Mouse (Mus musculus): ENCODE data around the gene Exoc8. TPM values are rescaled to one million over a fixed set of nuclear protein-coding genes. Genes with fewer than 3 reads are reported as not detected.

The Exoc8 gene
- polyA plus RNA-seq, 2 experiments: 2.4 to 3.7 TPM

GRCm38 (mm10) chr8:124926351-124926771 lies 28.9 kb upstream of the Exoc8 start:
- no peaks in the 10 kb centered on the region for H3K36me3 ChIP-seq (replicated peaks; ENCODE audit: control insufficient read depth, insufficient read depth, low read depth)
- peaks cover 4 to 15% of the 10 kb centered on the region in 2 experiments for H3K4me1 ChIP-seq (replicated peaks; ENCODE audit: control insufficient read depth in 2 of 2, insufficient read depth in 2 of 2, low read length in 1 of 2)
- WGBS (ENCODE audit: insufficient replicate concordance): 61% methylated on average over 10 of the region's 10 CpGs
- H3K4me2 ChIP-seq (ENCODE audit: low read depth): no peak overlapping the region
- no peak overlapping the region for H3K27ac ChIP-seq
- DNase-seq (ENCODE audit: low read depth in 3 of 3, low spot score in 3 of 3) (no peak), ATAC-seq (ENCODE audit: insufficient read depth) (no peak)
- H3K9ac ChIP-seq (replicated peaks): no peak overlapping the region
- H3K27me3 ChIP-seq (ENCODE audit: control insufficient read depth, insufficient read depth, low read length): no peaks in the 10 kb centered on the region
- TF ChIP-seq EP300 (IDR thresholded peaks at IDR 0.05; ENCODE audit: low read depth): no peak
- TF ChIP-seq CTCF (IDR thresholded peaks at IDR 0.05; ENCODE audit: low read depth): no peak
- no peak overlapping the region for H3K4me3 ChIP-seq (ENCODE audit: insufficient read depth in 1 of 2, low read depth in 2 of 2, low read length in 2 of 2)
- no peaks in the 10 kb centered on the region for H3K9me3 ChIP-seq (ENCODE audit: control insufficient read depth, low read length)

- Histone ChIP-seq H3K36me3 (replicated peaks; ENCODE audit: control insufficient read depth, insufficient read depth, low read depth) (no peaks in the 10 kb centered on the region), H3K27me3 (ENCODE audit: control insufficient read depth, insufficient read depth, low read length) (no peaks in the 10 kb centered on the region), H3K9me3 (ENCODE audit: control insufficient read depth, low read length) (no peaks in the 10 kb centered on the region), H3K4me3 (ENCODE audit: insufficient read depth in 1 of 2, low read depth in 2 of 2, low read length in 2 of 2) (no peak overlapping the region), H3K4me2 (ENCODE audit: low read depth) (no peak overlapping the region), H3K27ac (no peak overlapping the region), H3K9ac (replicated peaks) (no peak overlapping the region), H3K4me1 (replicated peaks; ENCODE audit: control insufficient read depth in 2 of 2, insufficient read depth in 2 of 2, low read length in 1 of 2) (peaks cover 4 to 15% of the 10 kb centered on the region in 2 experiments)
- TF ChIP-seq CTCF (IDR thresholded peaks at IDR 0.05; ENCODE audit: low read depth) (no peak), EP300 (IDR thresholded peaks at IDR 0.05; ENCODE audit: low read depth) (peak; percentile 30; the same call in 1 of the 2 replicates)
- 19% methylated on average over 14 of the region's 14 CpGs for WGBS (ENCODE audit: insufficient replicate concordance)
- DNase-seq (ENCODE audit: low read depth in 3 of 3, low spot score in 3 of 3): peak in 1 of 3 experiments; percentile 7
- peak; percentile 75 for ATAC-seq (ENCODE audit: insufficient read depth)
Measured at GRCm38 (mm10) chr8:124925544-124926266, 28.2 kb upstream of the Exoc8 start.

- H3K9ac ChIP-seq (replicated peaks): no peak overlapping the region
- no peaks in the 10 kb centered on the region for H3K36me3 ChIP-seq (replicated peaks; ENCODE audit: control insufficient read depth, insufficient read depth, low read depth)
- WGBS (ENCODE audit: insufficient replicate concordance): 78% methylated on average over 15 of the region's 15 CpGs
- DNase-seq (ENCODE audit: low read depth in 3 of 3, low spot score in 3 of 3) (no peak), ATAC-seq (ENCODE audit: insufficient read depth) (no peak)
- H3K4me3 ChIP-seq (ENCODE audit: insufficient read depth in 1 of 2, low read depth in 2 of 2, low read length in 2 of 2): no peak overlapping the region
- no peak overlapping the region for H3K27ac ChIP-seq
- TF ChIP-seq CTCF (IDR thresholded peaks at IDR 0.05; ENCODE audit: low read depth) (no peak), EP300 (IDR thresholded peaks at IDR 0.05; ENCODE audit: low read depth) (no peak)
- no peaks in the 10 kb centered on the region for H3K27me3 ChIP-seq (ENCODE audit: control insufficient read depth, insufficient read depth, low read length)
- H3K9me3 ChIP-seq (ENCODE audit: control insufficient read depth, low read length): no peaks in the 10 kb centered on the region
- no peak overlapping the region for H3K4me2 ChIP-seq (ENCODE audit: low read depth)
- H3K4me1 ChIP-seq (replicated peaks; ENCODE audit: control insufficient read depth in 2 of 2, insufficient read depth in 2 of 2, low read length in 1 of 2): peaks cover 4 to 15% of the 10 kb centered on the region in 2 experiments
Measured at GRCm38 (mm10) chr8:124923971-124924652, 26.6 kb upstream of the Exoc8 start.

DNA sequence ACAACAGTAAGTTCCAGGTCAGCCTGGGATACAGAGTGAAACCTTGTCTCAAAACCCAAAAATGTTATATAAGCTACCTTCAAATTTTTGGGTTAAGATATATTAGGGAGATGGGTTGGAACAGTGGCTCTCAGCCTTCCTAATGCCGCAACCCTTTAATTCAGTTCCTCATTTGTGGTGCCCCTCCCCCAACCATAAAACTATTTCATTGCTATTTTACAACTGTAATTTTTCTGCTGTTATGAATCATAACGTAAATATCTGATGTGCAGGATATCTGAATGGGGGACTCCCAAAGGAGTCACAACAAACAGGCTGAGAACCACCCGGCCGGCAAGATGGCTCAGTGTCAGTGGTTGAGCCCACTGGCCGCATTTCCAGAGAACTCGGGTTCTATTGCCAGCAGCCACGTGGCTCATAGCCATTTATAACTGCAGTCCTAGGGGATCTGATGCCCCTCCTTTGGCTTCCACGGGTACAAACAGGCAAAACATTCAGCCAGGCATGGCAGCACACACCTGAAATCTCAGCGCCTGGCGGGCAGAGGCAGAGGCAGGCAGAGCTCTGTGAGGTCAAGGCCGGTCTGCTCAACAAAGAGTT lies 25.1 kb upstream of the Exoc8 start:
- H3K9me3 ChIP-seq (ENCODE audit: control insufficient read depth, low read length): no peaks in the 10 kb centered on the region
- H3K4me2 ChIP-seq (ENCODE audit: low read depth): no peak overlapping the region; the same call in 1 of the 2 replicates
- TF ChIP-seq CTCF (IDR thresholded peaks at IDR 0.05; ENCODE audit: low read depth) (no peak), EP300 (IDR thresholded peaks at IDR 0.05; ENCODE audit: low read depth) (no peak)
- H3K27me3 ChIP-seq (ENCODE audit: control insufficient read depth, insufficient read depth, low read length): no peaks in the 10 kb centered on the region
- H3K36me3 ChIP-seq (replicated peaks; ENCODE audit: control insufficient read depth, insufficient read depth, low read depth): no peaks in the 10 kb centered on the region
- no peak overlapping the region for H3K4me3 ChIP-seq (ENCODE audit: insufficient read depth in 1 of 2, low read depth in 2 of 2, low read length in 2 of 2)
- H3K4me1 ChIP-seq (replicated peaks; ENCODE audit: control insufficient read depth in 2 of 2, insufficient read depth in 2 of 2, low read length in 1 of 2): peaks cover 4 to 15% of the 10 kb centered on the region in 2 experiments
- no peak for DNase-seq (ENCODE audit: low read depth in 3 of 3, low spot score in 3 of 3)
- 60% methylated on average over 11 of the region's 11 CpGs for WGBS (ENCODE audit: insufficient replicate concordance)
- ATAC-seq (ENCODE audit: insufficient read depth): no peak
- H3K27ac ChIP-seq: no peak overlapping the region
- H3K9ac ChIP-seq (replicated peaks): no peak overlapping the region

All from liver, embryonic 14.5 days (tissue).